Mouse (Mus musculus) liver, adult 2 months (tissue): ENCODE data around the gene Psen2. TPM values are rescaled to one million over a fixed set of nuclear protein-coding genes. Genes with fewer than 3 reads are reported as not detected.

ENCODE experiments used
- DNase-seq: peaks from one replicate; pipeline ENCODE4 v3.0.0-alpha.2; 2011; ENCODE audit warnings: low read depth, low spot score; ENCODE audit errors: extremely low read depth
- H3K27ac ChIP-seq: fragments of 200-500 bp; replicated peaks from 2 replicates; pipeline ENCODE4 v1.5.1; 2012; ENCODE audit warnings: low read depth, mild to moderate bottlenecking, control low read depth, inconsistent platforms, low read length; ENCODE audit not compliant: insufficient read depth
- H3K27me3 ChIP-seq: fragments of 200-500 bp; 2 replicates; pipeline ENCODE4 v1.6.1; 2012; ENCODE audit warnings: mild to moderate bottlenecking, moderate library complexity, low read length, inconsistent platforms; ENCODE audit not compliant: control insufficient read depth, insufficient read depth
- H3K36me3 ChIP-seq: fragments of 200-500 bp; 2 replicates; pipeline ENCODE4 v1.6.1; 2012; ENCODE audit warnings: low read length, inconsistent platforms; ENCODE audit not compliant: control insufficient read depth, insufficient read depth
- H3K4me1 ChIP-seq: fragments of 200-500 bp; 2 replicates; pipeline ENCODE4 v1.6.1; 2011; ENCODE audit warnings: low read length; ENCODE audit not compliant: control insufficient read depth, insufficient read depth
- H3K4me3 ChIP-seq: fragments of 200-500 bp; 2 replicates; pipeline ENCODE4 v1.5.1; 2011; ENCODE audit warnings: low read depth, mild to moderate bottlenecking, control low read depth, low read length, moderate library complexity; ENCODE audit not compliant: insufficient read depth
- H3K79me2 ChIP-seq: fragments of 200-500 bp; 2 replicates; pipeline ENCODE4 v1.6.1; 2012; ENCODE audit warnings: inconsistent platforms, mild to moderate bottlenecking, low read length, moderate library complexity; ENCODE audit not compliant: control insufficient read depth, insufficient read depth
- H3K9ac ChIP-seq: fragments of 200-500 bp; 2 replicates; pipeline ENCODE4 v1.6.1; 2012; ENCODE audit warnings: low read depth, mild to moderate bottlenecking, control low read depth, inconsistent platforms, low read length
- CTCF ChIP-seq: fragments of 200-500 bp; IDR thresholded peaks from 2 replicates; pipeline ENCODE4 v1.5.1; 2011; ENCODE audit warnings: low read depth, low read length, control low read depth
- POLR2A ChIP-seq: fragments of 200-500 bp; IDR thresholded peaks from 2 replicates; pipeline ENCODE4 v1.6.1; 2011; ENCODE audit warnings: low read length, control low read depth; ENCODE audit not compliant: insufficient read depth; ENCODE audit errors: extremely low read depth
- WGBS: fragments of 180-500 bp; shearing (Covaris S2); methylation state at CpG from one replicate; pipeline ENCODE4 v1.1.7; 2018; 5-methylcytosine and 5-hydroxymethylcytosine counted together
- polyA plus RNA-seq: library from polyadenylated mRNA; depleted of rRNA; stranded (reverse); fragments of >200 nt; gene quantifications from 2 replicates; pipeline ENCODE4 v1.2.3, GENCODE M21; 2012
- total RNA-seq: library from RNA; depleted of rRNA; stranded (reverse); fragments of >200 nt; gene quantifications from 2 replicates; pipeline ENCODE4 v1.2.3, GENCODE M21; 2014

Psen2 gene
- total and polyA plus RNA-seq, 2 experiments: 256 to 711 TPM

GRCm38 (mm10) chr1:180185877-180186276 lies 77.4 kb downstream of the Psen2 start:
- 25% methylated on average over 5 of the region's 5 CpGs for WGBS
- TF ChIP-seq CTCF: no peak
- TF ChIP-seq POLR2A: no peak
- Histone ChIP-seq H3K4me1 (peaks cover 68% of the 10 kb centered on the region), H3K36me3 (no peaks in the 10 kb centered on the region), H3K4me3 (no peak overlapping the region), H3K27ac (no peak overlapping the region), H3K9ac (no peak overlapping the region), H3K27me3 (no peaks in the 10 kb centered on the region), H3K79me2 (peaks cover 58% of the 10 kb centered on the region)
- DNase-seq: no peak

GRCm38 (mm10) chr1:180184768-180185167 lies 78.5 kb downstream of the Psen2 start:
- H3K4me1 ChIP-seq: peaks cover 70% of the 10 kb centered on the region
- no peak overlapping the region for H3K27ac ChIP-seq
- H3K9ac ChIP-seq: no peak overlapping the region
- DNase-seq: no peak
- no peaks in the 10 kb centered on the region for H3K27me3 ChIP-seq
- 0 out of 2 replicates have a peak, but pooled peaks cover 4% of the 10 kb centered on the region for H3K36me3 ChIP-seq
- H3K79me2 ChIP-seq: peaks cover 56% of the 10 kb centered on the region; the same call in 1 of the 2 replicates
- no peak overlapping the region for H3K4me3 ChIP-seq
- TF ChIP-seq CTCF (no peak), POLR2A (no peak)
- WGBS: 38% methylated on average over 7 of the region's 7 CpGs

GRCm38 (mm10) chr1:180183525-180184159 lies 79.6 kb downstream of the Psen2 start:
- Histone ChIP-seq H3K4me1 (peaks cover 72% of the 10 kb centered on the region), H3K79me2 (peaks cover 61% of the 10 kb centered on the region; the same call in 1 of the 2 replicates), H3K27ac (no peak overlapping the region), H3K4me3 (no peak overlapping the region), H3K27me3 (no peaks in the 10 kb centered on the region), H3K36me3 (peaks cover 6% of the 10 kb centered on the region; the same call in 1 of the 2 replicates), H3K9ac (no peak overlapping the region)
- WGBS: 37% methylated on average over 6 of the region's 6 CpGs
- DNase-seq: no peak
- TF ChIP-seq CTCF: no peak
- TF ChIP-seq POLR2A: no peak

- Histone ChIP-seq H3K4me1 (peaks cover 77% of the 10 kb centered on the region), H3K27me3 (no peaks in the 10 kb centered on the region), H3K36me3 (peaks cover 6% of the 10 kb centered on the region; the same call in 1 of the 2 replicates), H3K4me3 (no peak overlapping the region), H3K27ac (peak overlapping the region; percentile 14), H3K79me2 (peaks cover 55% of the 10 kb centered on the region; the same call in 1 of the 2 replicates), H3K9ac (no peak overlapping the region)
- peak; percentile 65 for DNase-seq
- no peak for TF ChIP-seq POLR2A
- no peak for TF ChIP-seq CTCF
- WGBS: 30% methylated on average over 3 of the region's 3 CpGs
Measured at GRCm38 (mm10) chr1:180182731-180183130, 80.5 kb downstream of the Psen2 start.

GRCm38 (mm10) chr1:180181966-180182319 lies 81.3 kb downstream of the Psen2 start:
- no peak for DNase-seq
- Histone ChIP-seq H3K4me3 (no peak overlapping the region), H3K9ac (no peak overlapping the region), H3K27me3 (no peaks in the 10 kb centered on the region), H3K79me2 (peaks cover 50% of the 10 kb centered on the region; the same call in 1 of the 2 replicates), H3K27ac (no peak overlapping the region), H3K4me1 (peaks cover 78% of the 10 kb centered on the region), H3K36me3 (peaks cover 8% of the 10 kb centered on the region; the same call in 1 of the 2 replicates)
- TF ChIP-seq CTCF (0 out of 2 replicates have a peak, but pooled peaks have one; percentile 12), POLR2A (no peak)
- 82% methylated on average over 9 of the region's 9 CpGs for WGBS
